Mouse (Mus musculus) brain, embryonic 14.5 days (tissue): Measurements from ENCODE around the gene Zfp423. TPM values are rescaled to one million over a fixed set of nuclear protein-coding genes. Genes with fewer than 3 reads are reported as not detected.

Experiments used
- DNase-seq: peaks from one replicate; pipeline ENCODE4 v3.0.0-alpha.2; 2011; ENCODE audit warnings: low read depth
- CTCF ChIP-seq: fragments of 200-500 bp; IDR thresholded peaks from 2 replicates; pipeline ENCODE4 v1.5.1; 2012; ENCODE audit warnings: inconsistent platforms, mild to moderate bottlenecking, moderate library complexity, borderline replicate concordance; ENCODE audit not compliant: insufficient read depth, insufficient read length; ENCODE audit errors: extremely low read depth
- POLR2A ChIP-seq: fragments of 200-500 bp; IDR thresholded peaks from 2 replicates; pipeline ENCODE4 v1.6.1; 2012; ENCODE audit warnings: mild to moderate bottlenecking, inconsistent platforms, borderline replicate concordance; ENCODE audit not compliant: poor library complexity, insufficient read depth, insufficient read length, severe bottlenecking; ENCODE audit errors: extremely low read depth
- polyA plus RNA-seq: library from polyadenylated mRNA; depleted of rRNA; stranded (reverse); fragments of >200 nt; gene quantifications from 2 replicates; pipeline ENCODE4 v1.2.3, GENCODE M21; 2012; rRNA removed

The Zfp423 gene
- 58.6 and 113 TPM in 2 replicates for polyA plus RNA-seq

DNA sequence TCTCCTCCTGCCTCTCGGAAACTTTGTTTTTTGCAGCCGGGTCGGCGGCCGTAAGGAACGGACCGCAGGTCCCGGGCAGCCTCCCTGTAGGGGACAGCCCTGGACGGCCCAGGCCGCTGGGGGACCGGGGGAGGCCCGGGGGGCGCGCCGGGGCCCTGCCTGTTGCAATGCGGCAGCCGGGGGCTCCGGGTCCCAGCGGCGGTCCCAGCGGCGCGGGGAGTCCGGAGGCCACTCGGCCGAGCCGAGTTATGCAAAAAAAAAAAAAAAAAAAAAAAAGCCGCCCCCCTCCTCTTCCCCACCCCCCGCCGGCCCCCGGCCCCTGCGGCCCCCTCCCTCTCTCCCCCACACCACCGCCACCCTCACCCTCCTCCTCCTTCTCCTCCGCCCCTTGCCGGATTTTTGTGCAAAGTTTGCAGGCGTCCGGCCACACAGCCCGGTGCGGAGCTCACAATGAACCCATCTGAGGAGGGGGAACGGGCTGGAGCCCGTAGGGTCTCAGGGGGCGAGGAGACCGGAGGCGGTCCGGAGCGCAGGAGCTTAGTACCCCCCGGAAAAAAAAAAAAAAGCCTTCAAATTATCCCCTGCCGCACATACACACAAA is at the start of gene Zfp423:
Gene Zfp423 (minus strand): TSS at position 276 of the 601 bp plus-strand sequence.
- peak; percentile 83 for DNase-seq
- TF ChIP-seq CTCF (no peak), POLR2A (no peak)

DNA sequence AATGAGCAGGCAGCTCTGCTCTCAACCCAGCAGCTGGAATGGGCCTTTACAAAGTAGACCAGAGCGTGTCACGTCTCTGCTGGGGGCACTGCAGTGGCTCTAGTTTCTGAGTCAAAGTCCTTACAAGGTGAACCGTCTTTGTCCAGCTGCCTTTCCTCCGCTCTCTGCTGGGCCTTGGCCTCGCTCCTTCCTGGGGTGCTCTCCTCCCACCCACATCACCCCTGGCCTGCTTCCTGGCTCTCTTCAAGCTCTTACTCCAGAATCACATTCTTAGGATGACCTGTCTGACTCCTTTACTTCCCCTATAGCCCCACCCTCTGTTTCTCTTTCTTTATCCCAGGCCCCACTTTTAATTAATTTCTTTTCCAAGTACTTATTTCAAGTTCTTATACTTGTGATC is 47.4 kb upstream of the Zfp423 start:
- TF ChIP-seq CTCF = no peak
- TF ChIP-seq POLR2A = no peak

DNA sequence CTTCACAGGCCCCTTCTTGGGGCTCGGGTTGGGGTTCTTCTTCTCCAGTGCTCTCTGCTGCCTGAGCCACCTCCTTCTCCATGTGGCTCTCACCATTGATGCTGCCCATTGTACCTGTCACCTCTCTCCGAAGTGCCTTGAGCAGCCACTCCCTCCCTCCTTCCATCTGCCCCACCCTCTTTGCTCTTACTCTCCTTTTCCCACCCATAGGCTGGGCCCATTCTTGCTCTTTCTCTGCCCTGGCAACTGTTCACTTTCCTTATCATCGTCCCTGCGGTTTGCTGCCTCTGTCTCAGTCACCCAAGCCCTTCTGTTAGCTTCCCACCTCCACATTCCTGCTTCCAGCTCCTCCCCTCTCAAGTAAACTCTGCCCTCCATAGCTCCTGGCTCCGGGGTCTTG is 25.4 kb upstream of the Zfp423 start:
- no peak for DNase-seq

More for the DNA sequence above, 47.4 kb upstream of the Zfp423 start:
- DNase-seq = no peak

DNA sequence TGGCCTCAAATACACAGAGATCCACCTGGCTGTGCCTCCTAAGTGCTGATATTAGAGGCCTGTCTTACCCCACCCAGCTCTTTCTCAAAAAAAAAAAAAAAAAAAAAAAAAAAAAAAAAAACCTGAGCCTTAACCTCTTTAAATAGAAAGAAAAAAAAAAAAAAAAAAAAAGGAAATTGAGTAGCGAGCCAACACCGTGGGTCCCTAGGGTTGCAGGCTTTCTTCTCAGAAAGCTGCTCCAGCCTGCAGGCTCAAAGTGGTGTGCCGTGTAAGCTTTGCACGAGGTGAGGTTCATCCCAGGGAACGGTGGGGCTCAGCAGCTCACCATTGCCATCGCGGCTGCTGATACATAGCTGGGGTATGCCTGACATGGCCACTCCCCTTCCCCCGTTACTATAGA is 24.6 kb upstream of the Zfp423 start:
- no peak for DNase-seq
- no peak for TF ChIP-seq POLR2A
- TF ChIP-seq CTCF = no peak

More for the DNA sequence above, 25.4 kb upstream of the Zfp423 start:
- TF ChIP-seq CTCF (no peak), POLR2A (no peak)

DNA sequence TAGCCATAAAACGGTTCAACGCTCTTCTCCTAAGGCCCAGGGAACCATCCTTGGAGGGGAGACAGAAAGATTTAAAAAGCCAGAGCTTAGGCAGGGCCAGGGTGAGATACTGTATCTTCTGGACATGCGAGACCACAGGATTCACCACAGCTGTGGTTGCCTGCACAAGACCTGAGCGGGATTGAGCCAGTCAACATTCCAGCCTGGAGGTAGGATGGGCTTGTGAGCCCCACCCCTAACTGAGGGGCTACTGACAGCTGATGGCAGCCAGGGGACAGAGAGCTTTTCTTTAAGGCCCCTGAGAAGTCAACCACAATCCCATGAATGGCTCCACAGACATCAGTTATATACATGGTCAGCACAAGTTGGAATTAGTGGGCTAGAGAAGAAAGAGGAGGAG is 23.5 kb upstream of the Zfp423 start:
- DNase-seq = no peak

DNA sequence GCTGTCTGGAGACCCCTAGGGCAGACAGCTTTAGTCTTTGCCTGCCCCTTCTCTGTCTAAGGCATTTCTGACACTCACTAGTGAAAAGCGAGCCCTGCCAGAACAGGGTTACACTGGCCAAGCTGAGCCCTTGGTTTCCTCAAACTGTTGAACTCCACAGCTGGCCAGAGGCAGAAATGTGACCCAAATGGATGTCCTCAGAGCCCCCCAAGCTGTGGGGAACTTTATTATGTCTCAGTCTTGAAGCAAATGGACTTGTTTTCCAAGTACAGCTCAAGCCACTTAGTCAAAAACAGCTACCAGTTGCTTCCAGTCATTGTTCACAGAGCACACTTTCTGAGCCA is 16.0 kb upstream of the Zfp423 start:
- no peak for DNase-seq
- TF ChIP-seq POLR2A (no peak), CTCF (no peak)

More for the DNA sequence above, 23.5 kb upstream of the Zfp423 start:
- TF ChIP-seq CTCF = no peak
- TF ChIP-seq POLR2A = no peak

DNA sequence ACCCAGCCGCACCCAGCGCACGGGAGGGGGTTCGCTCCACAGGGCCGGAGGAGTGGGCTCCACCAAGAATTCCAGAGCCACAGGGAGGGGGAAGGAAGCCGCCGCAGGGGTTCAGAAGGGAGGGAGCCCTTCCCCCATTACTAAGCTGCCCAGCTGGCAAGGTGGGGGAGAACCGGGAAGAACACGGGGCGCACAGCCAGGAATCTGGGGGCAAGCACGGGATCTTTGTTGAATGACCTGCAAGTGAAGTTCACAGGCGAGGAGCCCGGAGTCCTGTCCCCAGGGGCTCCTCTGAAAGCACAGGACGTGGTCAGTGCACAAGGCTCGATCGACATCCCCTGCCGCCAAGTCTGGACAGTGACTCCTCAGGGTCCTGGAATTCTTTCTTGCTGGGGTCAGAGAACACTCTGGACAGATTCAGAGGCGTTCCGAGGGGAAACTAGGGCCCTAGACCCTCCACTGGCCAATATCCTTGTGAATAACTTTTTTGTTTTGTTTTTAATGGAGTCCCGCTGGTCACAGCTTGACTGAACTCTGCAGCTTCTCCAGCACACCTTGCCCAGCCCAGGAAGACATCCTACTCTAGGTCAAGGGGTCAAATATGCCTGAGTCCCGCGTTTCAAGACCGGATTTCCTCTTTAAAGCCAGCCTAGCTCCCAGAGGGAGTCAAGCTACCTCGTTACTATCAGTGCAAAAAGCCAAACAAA is 15.5 kb upstream of the Zfp423 start:
- TF ChIP-seq POLR2A (no peak), CTCF (no peak)
- peak; percentile 61 for DNase-seq

DNA sequence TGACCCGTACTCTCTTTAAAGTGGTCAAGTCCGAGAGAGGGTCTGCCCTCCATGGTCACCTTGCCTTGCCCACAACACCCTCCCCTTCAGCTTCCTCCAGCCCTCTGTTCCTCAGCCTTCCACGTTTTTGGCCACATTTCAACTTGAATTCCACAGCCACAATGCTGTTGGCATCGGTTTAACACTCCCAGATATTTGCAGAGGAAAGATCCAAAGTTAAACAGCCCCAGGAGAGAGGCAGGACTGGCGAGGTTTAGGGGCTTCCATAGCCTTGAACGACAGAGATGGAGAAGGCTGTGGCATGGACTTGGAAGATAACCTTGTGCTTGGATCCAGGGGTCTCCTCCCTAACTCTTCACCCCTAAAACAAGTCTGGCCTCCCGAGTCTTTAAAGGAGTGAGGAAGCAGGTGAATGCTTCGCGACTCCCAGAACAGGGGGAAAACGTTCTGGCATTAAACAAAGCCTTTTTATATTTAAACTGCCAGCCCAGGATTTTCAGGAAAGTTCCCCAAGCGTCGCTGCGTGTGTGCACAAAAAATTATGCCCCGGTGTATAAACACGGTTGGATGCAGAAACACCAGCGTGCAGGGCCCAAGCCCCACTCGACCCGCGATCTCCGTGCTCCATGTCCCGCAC is 14.8 kb upstream of the Zfp423 start:
- TF ChIP-seq CTCF = no peak
- TF ChIP-seq POLR2A = no peak
- peak; percentile 76 for DNase-seq

DNA sequence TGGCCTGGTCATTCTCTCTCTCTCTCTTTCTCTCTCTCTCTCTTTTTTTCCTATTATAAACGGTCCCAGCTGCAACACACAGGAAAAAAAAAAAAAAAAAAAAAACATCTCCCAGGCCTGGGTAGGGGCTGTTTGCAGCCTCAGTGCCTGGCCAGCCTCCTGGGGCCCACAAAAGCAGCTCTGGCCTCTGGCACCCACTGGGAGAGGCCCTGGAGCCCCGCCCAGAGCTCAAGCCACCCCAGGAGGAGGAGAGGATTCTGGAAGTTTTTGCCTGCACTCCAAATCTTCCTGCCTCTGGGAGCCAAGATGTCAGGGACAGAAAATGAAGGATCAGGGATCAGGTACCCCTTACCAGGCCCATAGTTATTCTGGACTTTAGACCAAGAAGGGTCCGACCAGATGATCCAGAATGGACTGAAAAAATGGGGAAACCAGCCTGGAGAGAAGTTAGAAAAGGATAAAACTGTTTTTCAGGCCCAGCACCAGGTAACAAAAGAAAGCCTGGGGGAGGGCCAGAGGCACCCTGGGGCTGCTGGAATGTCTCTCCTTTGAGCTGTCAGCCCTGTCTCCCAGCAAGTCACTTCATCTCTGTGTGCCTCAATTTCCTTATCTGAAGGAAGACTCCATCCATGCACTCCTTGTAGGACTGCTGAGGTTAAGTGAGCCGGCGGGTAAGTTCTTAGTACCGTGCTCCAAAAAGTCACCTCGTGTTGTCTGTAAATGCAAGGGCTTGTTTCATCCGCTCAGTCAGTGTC is 8.6 kb upstream of the Zfp423 start:
- no peak for TF ChIP-seq CTCF
- no peak for TF ChIP-seq POLR2A
- DNase-seq = no peak

DNA sequence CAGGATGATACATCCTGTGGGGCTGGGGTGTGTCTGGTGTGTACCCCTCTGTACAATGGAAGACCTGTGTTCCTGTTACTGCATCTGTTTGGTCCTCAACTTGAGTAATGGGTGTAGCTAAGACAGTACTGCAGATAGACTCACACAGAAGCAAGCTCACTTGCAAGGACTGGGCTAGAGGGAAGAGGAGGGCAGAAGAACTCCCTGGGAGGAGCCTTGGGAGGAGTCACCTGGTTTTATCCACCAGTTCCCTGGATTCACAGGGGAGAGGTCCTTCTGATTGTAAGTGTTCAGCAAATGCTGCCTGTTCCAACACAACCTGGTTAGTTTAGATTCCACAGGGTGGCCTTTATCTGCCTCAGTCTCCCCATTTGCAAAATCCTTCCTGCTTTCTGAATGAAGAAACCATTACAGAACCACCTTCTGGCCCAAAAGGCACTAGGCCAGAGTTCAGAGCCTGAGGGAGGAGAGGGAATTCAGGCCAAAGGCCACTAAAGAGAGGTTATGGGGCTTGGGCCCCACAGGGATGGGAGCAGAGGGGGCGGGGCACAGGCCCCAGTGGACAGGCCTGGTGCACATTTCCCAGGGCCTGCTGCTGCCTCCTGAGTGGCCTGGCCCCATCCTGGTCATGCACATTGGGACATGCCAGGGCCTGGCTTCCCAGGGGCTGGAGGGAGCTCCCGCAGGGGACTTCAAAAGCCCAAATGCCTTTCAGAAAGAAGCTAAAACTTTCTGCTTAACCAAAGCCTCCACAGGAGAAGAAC is 7.8 kb upstream of the Zfp423 start:
- TF ChIP-seq CTCF (no peak), POLR2A (no peak)
- no peak for DNase-seq
